Mouse (Mus musculus) hindbrain, embryonic 11.5 days (tissue): ENCODE data around the gene Rsph3a. TPM values are rescaled to one million over a fixed set of nuclear protein-coding genes. Genes with fewer than 3 reads are reported as not detected.
"Not testable (repeated sequence)": the region's sequence is repeated elsewhere in the genome, so short reads cannot be mapped to it uniquely, and the experiment has no call there.

Experiments
- ATAC-seq: fragments of 200-750 bp; cut with Nextera tagmentation; 2 replicates; pipeline ENCODE4 v1.8.0; 2017; ENCODE audit warnings: mild to moderate bottlenecking, moderate TSS enrichment, moderate library complexity; ENCODE audit not compliant: low FRiP score
- DNase-seq: peaks from one replicate; pipeline ENCODE4 v3.0.0-alpha.2; 2015; ENCODE audit warnings: low spot score
- H3K27ac ChIP-seq: fragments of 300-500 bp; sonication (generic); 2 replicates; pipeline ENCODE4 v1.5.1; 2014; ENCODE audit warnings: mild to moderate bottlenecking, low read depth, low read length
- H3K27me3 ChIP-seq: fragments of 300-500 bp; sonication (generic); 2 replicates; pipeline ENCODE4 v1.6.1; 2014; ENCODE audit warnings: mild to moderate bottlenecking, low read length, moderate library complexity, mixed read lengths; ENCODE audit not compliant: control insufficient read depth, insufficient read depth
- H3K36me3 ChIP-seq: fragments of 300-500 bp; sonication (generic); 2 replicates; pipeline ENCODE4 v1.6.1; 2014; ENCODE audit warnings: mild to moderate bottlenecking, low read length, moderate library complexity, mixed read lengths; ENCODE audit not compliant: control insufficient read depth, insufficient read depth
- H3K4me1 ChIP-seq: fragments of 300-500 bp; sonication (generic); replicated peaks from 2 replicates; pipeline ENCODE4 v1.6.1; 2014; ENCODE audit warnings: low read length, mixed read lengths; ENCODE audit not compliant: control insufficient read depth, insufficient read depth
- H3K4me2 ChIP-seq: fragments of 300-500 bp; sonication (generic); replicated peaks from 2 replicates; pipeline ENCODE4 v1.6.1; 2014; ENCODE audit warnings: mild to moderate bottlenecking, low read depth, low read length
- H3K4me3 ChIP-seq: fragments of 300-500 bp; sonication (generic); 2 replicates; pipeline ENCODE4 v1.5.1; 2014; ENCODE audit warnings: low read depth, low read length
- H3K9ac ChIP-seq: fragments of 300-500 bp; sonication (generic); 2 replicates; pipeline ENCODE4 v1.6.1; 2014; ENCODE audit warnings: low read depth, low read length
- H3K9me3 ChIP-seq: fragments of 300-500 bp; sonication (generic); 2 replicates; pipeline ENCODE4 v1.6.1; 2016; ENCODE audit warnings: low read length; ENCODE audit not compliant: control insufficient read depth
- WGBS: fragments of 180-500 bp; shearing (Covaris S2); extraction: QIAGEN DNeasy Blood & Tissue Kit; methylation state at CpG from one replicate; pipeline ENCODE4 v1.1.7; 2014; 5-methylcytosine and 5-hydroxymethylcytosine counted together
- polyA plus RNA-seq: library from polyadenylated mRNA; unstranded; fragments of >200 nt; fragmentation: Nextera tagmentation; extraction: Ambion mirVana; gene quantifications from 2 replicates; pipeline ENCODE4 v1.2.1, GENCODE M21; 2014

Gene Rsph3a
- polyA plus RNA-seq, 1 experiment from 2014 or later: 67.6 TPM

DNA sequence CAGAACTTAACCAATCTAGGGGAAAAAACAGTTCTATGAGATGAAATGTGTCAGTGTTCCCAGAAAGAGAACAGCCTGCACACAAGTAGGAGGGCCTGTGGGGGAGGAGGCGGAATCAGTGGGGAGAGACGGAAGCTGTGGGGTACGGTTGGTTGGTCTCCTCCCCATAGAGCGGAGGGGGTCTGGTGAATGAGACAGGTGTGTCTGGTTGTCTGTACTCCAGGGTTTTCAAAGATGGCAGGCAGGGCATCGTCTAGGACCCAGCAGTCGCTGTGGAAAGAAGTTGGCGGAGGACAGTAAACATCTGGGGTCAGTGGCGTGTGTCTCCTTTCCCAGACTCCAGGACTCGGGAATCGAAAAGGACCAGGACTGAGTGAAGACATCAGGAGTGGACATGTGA is 57.8 kb downstream of the Rsph3a start:
- ATAC-seq, DNase-seq, H3K27ac ChIP-seq, H3K27me3 ChIP-seq, H3K4me3 ChIP-seq, H3K4me1 ChIP-seq, H3K36me3 ChIP-seq, H3K9ac ChIP-seq, H3K9me3 ChIP-seq, H3K4me2 ChIP-seq: not testable (repeated sequence)
- 84% methylated on average over 10 of the region's 10 CpGs for WGBS

DNA sequence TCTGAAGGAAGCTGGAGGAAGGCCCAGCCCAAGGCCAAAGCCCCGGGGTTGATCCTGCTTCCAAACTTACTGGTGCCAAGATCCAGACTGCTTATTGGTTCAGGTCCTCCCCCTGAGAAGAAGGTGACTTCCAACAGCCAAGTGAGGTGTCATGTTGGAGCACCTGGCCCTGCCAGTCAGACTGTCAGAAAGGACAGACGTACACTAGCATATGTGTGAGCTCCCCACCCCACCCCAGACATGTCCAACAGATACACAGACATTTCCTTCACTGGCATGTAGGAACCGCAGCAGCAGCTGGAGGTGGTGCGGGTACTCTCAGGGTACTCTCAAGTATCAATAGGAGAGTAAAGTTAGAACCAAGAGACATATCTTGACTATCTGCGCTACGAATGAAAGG is 61.4 kb downstream of the Rsph3a start:
- not testable (repeated sequence) for ATAC-seq, DNase-seq, H3K9ac ChIP-seq, H3K9me3 ChIP-seq, H3K4me1 ChIP-seq, H3K27me3 ChIP-seq, H3K4me3 ChIP-seq, H3K27ac ChIP-seq, H3K4me2 ChIP-seq, H3K36me3 ChIP-seq
- 100% methylated on average over 1 of the region's 6 CpGs for WGBS

DNA sequence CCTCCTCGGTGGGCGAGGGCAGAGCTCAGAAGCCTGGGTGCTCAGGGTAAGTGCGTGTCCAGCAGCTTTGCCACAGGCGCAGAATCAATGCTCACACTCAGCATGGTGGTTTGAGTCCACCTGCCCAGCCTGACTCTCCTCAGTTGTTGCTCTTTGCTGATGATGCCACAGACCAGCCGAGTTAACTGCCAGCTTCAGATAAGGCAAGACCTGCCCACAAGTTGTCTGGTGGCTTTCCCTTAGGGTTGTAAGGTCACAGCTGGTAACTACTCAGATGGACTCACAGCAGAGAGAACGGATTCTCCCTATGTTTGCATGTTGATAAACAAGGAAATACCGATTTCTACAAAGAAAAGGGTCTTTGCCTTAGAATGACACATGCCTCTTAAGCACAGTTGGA is 64.2 kb downstream of the Rsph3a start:
- not testable (repeated sequence) for H3K4me1 ChIP-seq, ATAC-seq

DNA sequence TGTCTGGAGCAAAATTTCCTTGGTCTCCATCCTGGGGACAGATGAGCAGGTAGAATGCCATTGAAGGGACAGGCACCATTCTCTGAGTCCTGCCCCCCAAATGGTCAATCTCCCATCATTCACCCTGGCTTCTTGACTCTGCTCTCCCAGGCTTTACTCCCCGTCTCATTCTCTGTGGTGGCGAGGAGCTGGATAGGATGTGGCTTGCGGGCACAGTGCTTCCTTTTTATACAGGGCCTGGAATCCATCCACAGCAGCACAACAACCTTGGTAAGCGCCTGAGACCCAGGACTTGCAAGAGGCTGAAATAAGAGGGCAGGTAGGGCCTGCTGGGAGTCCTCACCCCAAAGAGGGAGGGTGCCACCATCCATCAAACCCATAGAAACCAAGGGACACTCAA is 68.6 kb downstream of the Rsph3a start:
- H3K9me3 ChIP-seq, ATAC-seq, H3K4me3 ChIP-seq, DNase-seq, H3K36me3 ChIP-seq, H3K27me3 ChIP-seq, H3K4me2 ChIP-seq, H3K27ac ChIP-seq, H3K4me1 ChIP-seq, H3K9ac ChIP-seq: not testable (repeated sequence)
- WGBS: 90% methylated on average over 2 of the region's 4 CpGs

More for the DNA sequence above, 64.2 kb downstream of the Rsph3a start:
- WGBS: 94% methylated on average over 5 of the region's 7 CpGs
- not testable (repeated sequence) for H3K27ac ChIP-seq, H3K27me3 ChIP-seq, H3K9ac ChIP-seq, H3K9me3 ChIP-seq, DNase-seq, H3K36me3 ChIP-seq, H3K4me3 ChIP-seq, H3K4me2 ChIP-seq

DNA sequence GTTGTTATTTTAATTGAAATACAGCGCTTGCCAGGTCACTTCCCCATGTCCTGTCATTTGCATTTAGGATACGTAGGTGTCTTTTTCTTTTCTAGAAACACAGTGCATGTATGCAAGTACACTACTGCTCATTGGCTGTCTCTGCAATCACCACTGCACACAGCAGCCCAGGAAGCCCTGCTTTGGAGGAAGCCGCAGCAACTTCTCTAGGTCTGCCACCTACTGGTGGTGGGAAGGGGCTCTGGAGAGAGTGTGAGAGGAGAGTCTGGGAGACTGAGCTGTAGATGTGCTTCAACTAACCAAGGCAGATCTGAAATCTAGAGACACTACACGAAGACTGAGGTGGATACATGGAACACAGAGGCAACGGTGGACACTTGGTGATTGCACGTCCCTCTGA is 77.3 kb downstream of the Rsph3a start:
- not testable (repeated sequence) for H3K4me1 ChIP-seq, ATAC-seq
- WGBS: no CpG with 5 or more reads among the region's 6 CpGs

DNA sequence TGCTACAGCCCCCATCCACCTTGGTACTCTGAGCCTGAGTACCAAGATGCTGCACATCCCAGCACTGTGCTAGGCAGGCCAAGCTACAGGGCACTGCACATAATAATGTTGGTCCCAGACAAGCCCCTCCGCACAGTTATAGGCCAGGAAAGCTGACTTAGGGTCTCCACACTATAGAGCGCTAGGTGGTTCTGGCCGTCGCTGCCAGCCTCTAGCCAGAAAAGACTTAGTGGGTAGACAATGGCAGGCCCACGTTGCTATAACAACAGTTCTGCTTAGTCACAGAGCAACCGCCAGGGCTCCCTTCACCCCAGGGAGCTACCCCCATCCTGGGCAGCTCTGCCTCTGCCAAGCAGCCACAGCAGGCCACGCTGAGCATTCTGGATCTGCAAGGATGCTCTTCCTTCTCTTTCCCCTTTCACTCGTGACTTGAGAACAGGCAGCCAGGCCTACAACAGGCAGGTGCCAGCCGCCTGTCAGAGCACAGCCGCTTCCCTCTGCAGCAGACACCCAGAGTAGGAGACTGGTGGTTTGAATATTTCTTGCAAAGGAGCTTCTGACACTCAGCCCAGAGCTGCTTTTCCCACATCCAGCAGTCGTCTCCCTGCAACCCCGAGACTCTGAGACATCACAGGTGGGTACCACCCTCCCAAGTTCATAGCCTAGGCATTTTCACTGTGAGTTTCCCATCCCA is 82.2 kb downstream of the Rsph3a start:
- H3K4me2 ChIP-seq, DNase-seq, H3K4me1 ChIP-seq, H3K4me3 ChIP-seq, H3K27ac ChIP-seq, H3K27me3 ChIP-seq, H3K36me3 ChIP-seq, H3K9ac ChIP-seq, H3K9me3 ChIP-seq: not testable (repeated sequence)
- no CpG with 5 or more reads among the region's 12 CpGs for WGBS
- peak; percentile 64; the same call in 1 of the 2 replicates for ATAC-seq

More for the DNA sequence above, 77.3 kb downstream of the Rsph3a start:
- not testable (repeated sequence) for H3K36me3 ChIP-seq, DNase-seq, H3K9me3 ChIP-seq, H3K4me2 ChIP-seq, H3K9ac ChIP-seq, H3K27ac ChIP-seq, H3K27me3 ChIP-seq, H3K4me3 ChIP-seq

Other genes starting within 250 kb of the Rsph3a start
- 0.84 and 1.2 TPM in 2 replicates for gene Fndc1, start 118.3 kb upstream of the Rsph3a start, polyA plus RNA-seq
- gene Tagap, start 19.6 kb upstream of the Rsph3a start, polyA plus RNA-seq: 0.51 and 0.52 TPM in 2 replicates
- gene Gm49673, start 202.2 kb downstream of the Rsph3a start, polyA plus RNA-seq: 0.96 TPM in 1 of 2 replicates, not detected in the other
- gene Rnaset2a, start 202.5 kb downstream of the Rsph3a start, polyA plus RNA-seq: 14.9 and 15.9 TPM in 2 replicates
- 45.9 and 51.2 TPM in 2 replicates for gene Fgfr1op, start 219.9 kb downstream of the Rsph3a start, polyA plus RNA-seq